Mouse (Mus musculus) left cerebral cortex, postnatal 4 days (tissue): Measurements from ENCODE around the gene Foxn2. TPM values are rescaled to one million over a fixed set of nuclear protein-coding genes. Genes with fewer than 3 reads are reported as not detected.
A peak's percentile ranks its signal among the peaks of the same experiment; 100 is the strongest.
"Not testable (repeated sequence)": the region's sequence is repeated elsewhere in the genome, so short reads cannot be mapped to it uniquely, and the experiment has no call there.

ENCODE experiments used
- DNase-seq: peaks from one replicate; pipeline ENCODE4 v3.0.0-alpha.2; 2022
- intact Hi-C: fragments of 180-260 bp; cut with DNase I; formaldehyde crosslinking; loops from one replicate; pipeline ENCODE4 v1.15.1; 2025
- total RNA-seq, 2 experiments: library from RNA; stranded (reverse); gene quantifications; 2 replicates each; pipeline ENCODE4 v1.2.3; 2021

Gene Foxn2
- total RNA-seq, 2 experiments from 2014 or later: 13.7 to 14.6 TPM

DNA sequence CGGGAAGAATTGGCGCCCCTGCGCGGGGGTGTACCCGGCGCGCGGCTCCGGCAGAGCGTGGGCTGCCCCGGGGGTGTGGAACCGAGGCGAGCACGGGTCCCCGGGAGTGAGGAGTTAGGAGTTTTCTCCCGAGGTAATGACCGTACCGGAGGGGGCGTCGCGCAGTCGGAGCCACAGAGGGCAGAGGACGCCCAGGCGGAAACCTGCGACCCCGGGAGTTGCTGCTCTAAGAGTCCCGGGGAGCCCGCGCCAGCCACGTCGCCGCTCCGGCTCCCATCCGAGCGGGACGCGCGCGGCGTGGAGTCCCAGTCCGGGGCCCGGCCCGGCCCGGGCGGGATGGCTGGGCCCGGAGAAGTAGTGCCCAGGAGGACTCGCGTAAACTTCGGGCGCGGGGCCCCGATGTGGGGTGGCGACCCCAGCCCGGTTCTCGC is 505 bp downstream of the Foxn2 start:
- DNase-seq: peak; percentile 53
- intact Hi-C loops: loop anchor here (5.0 kb wide), 2 partner anchors 71 to 184 kb away; no protein-coding TSS in a partner anchor

DNA sequence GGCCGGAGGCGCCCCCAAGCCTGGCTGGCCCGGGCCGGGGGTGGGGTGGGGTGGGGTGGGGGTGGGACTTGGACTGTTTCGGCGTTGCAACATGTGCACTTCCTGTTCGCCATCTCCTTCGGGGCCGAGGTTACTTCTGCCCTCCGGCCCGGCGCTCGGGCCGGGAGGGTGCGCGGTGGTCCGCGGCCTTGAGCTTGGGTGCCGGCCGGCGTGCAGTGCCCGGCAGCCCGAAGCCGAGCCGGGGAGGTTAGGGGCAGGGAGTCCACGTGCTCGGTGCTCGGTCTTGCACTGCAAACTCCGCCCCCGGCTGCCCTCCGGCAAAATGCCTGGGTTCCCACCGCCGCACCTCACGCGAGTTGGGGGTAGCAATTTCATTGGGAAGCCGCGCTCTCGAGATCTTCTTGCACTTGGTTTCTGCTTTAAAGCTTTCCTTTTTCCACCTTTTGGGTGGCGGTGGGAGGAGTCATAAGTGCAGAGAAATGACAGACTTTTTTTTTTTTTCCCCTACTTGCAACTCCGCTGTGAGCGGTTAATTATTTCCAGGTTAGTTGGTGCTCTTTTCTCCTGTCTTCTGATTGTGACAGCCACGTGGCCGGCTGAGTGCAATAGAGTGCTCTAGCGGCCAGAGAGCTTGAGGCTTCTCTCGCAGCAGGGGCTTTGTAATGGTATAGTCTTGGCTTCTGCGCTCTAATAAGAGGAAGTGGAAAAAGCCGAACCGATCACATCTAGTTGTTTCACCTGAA is 1.1 kb downstream of the Foxn2 start:
- intact Hi-C loops: loop anchor here (5.0 kb wide), 2 partner anchors 71 to 184 kb away; no protein-coding TSS in a partner anchor
- peak; percentile 72 for DNase-seq

GRCm38 (mm10) chr17:88442661-88443060 is 2.1 kb downstream of the Foxn2 start:
- intact Hi-C loops: loop anchor here (5.0 kb wide), 2 partner anchors 70 to 185 kb away; no protein-coding TSS in a partner anchor
- no peak for DNase-seq

DNA sequence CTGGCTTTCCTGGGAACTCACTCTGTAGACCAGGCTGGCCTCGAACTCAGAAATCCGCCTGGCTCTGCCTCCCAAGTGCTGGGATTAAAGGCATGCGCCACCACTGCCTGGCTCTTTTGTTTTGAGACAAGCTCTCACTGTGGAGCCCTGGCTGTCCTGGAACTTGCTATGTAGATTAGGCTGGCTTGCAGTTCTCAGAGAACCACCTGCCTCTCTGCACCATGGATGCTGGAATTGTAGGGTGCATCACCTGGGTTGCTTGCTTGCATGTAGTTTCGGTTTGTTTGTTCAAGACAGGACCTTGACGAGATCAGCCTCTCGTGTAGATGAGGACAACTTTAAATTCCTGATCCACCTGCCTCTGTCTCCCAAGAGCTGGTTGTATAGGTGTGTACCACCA is 2.7 kb downstream of the Foxn2 start:
- intact Hi-C loops: loop anchor here (5.0 kb wide), 2 partner anchors 69 to 186 kb away; no protein-coding TSS in a partner anchor
- DNase-seq: no peak

DNA sequence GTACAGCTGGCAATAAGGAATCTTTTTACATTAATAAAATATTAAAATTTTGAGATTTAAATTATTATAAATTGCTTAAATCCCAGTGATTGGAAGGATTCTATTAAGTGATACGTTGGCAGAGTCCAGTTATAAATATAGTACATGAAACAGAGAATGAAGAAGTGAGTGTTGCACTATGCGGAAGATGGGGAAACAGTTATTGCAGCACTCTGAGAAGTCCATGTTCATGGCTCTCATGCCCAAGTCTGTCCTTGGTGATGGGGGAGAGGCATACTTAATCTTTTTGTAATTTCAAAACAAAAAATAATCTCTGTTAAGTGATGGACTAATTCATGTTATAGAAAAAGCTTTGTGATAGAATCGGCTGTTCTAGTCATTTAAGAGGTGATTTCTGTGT is 17.6 kb downstream of the Foxn2 start:
- DNase-seq: no peak
- intact Hi-C loops: no loop called here

DNA sequence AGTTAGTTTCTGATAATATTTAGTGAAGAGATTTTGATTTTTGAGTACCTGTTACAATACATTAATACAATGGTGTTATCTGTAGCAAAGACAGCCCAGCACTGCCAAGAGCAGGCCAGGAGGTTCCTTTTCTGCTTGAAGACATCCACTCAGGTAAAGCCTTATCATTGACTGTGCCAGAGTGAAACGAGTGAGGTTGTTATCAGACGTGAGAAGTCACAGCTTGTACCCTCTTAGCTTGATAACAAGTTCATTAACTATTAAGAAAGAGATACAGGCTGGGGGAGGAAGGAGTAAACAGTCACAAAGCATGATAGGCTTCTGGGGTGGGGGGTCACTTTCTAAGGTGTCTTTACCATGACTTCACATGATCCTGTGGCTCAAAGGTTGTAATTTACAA is 19.0 kb downstream of the Foxn2 start:
- intact Hi-C loops: no loop called here
- no peak for DNase-seq

GRCm38 (mm10) chr17:88459916-88460901 is 19.7 kb downstream of the Foxn2 start:
- intact Hi-C loops: no loop called here
- DNase-seq: no peak

DNA sequence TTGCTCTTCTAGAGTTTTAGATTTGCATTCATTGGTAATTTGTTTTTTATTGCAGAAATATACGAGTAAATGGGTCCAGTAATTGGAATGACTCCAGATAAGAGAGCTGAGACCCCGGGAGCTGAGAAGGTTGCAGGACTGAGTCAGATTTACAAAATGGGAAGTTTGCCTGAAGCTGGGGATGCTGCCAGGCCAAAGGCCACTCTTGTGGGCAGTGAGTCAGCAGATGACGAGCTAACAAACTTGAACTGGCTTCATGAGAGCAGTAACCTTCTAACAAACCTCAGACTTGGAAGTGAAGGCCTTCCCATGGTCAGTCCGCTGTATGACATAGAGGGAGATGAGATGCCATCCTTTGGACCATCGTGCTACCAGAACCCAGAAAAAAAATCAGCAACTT is 22.1 kb downstream of the Foxn2 start:
- DNase-seq: no peak
- intact Hi-C loops: no loop called here

DNA sequence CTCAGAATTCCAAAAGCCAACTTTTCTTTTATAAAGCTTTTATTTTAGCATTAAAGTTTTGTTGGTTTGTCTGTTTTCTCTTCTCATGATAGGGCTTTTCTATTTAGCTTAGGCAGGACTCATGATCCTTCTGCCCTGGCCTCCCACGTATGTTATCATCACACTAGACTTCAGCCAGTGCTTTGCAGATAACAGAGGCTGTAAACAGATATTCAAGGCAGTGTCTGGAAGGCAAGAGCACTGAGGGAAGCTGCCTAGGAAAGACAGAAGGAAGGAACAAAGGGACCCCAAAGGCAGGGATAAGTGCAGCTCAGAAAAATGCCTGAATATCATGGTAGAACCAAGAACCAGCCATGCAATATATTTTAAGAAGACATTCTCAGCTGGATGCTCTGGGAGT is 26.1 kb downstream of the Foxn2 start:
- intact Hi-C loops: no loop called here
- DNase-seq: no peak

GRCm38 (mm10) chr17:88467696-88468095 is 27.2 kb downstream of the Foxn2 start:
- no peak for DNase-seq
- intact Hi-C loops: no loop called here

GRCm38 (mm10) chr17:88468655-88469398 is 28.3 kb downstream of the Foxn2 start:
- DNase-seq: not testable (repeated sequence)

DNA sequence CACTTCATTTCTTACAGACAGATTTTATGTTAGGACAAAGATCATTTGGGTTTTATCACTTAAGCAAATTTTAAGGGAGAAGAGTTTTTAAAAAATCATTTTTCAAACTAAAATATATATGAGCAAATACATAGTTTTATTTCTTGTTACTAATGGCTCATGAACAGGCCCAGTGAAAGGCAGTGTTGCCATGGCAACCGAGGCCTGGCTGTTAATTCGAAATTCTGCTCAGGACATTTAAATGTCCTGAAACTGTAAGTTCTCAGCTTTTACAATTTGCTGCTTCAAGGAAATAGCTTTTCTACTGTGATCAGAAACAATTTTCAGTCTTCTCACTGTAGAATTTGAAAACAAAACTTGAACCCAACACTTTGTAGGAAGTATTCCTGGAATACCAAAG is 33.3 kb downstream of the Foxn2 start:
- DNase-seq: peak; percentile 40
- intact Hi-C loops: no loop called here

More at GRCm38 (mm10) chr17:88468655-88469398, 28.3 kb downstream of the Foxn2 start:
- intact Hi-C loops: not testable (repeated sequence)

DNA sequence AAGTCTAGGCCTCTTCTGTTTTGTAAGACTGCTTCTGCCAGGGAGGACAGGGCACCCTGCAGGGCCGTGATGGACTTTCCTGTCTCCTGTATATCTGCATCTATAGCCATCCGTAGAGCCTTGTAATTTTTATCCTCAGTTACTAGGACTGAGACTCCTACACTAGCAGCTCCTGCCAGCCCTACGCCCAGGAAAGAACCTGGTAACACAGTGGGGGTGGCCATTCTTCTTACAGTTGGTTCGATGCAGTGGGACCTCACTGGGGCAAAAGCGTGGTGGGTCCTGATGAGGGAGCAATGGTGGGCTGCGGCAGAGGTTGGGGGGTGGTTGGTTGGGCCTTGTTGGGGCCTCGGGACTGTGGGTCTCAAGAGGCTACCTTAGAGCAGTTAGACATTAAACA is 36.7 kb downstream of the Foxn2 start:
- intact Hi-C loops: no loop called here
- DNase-seq: no peak

- intact Hi-C loops: no loop called here
- DNase-seq: no peak
Observed at GRCm38 (mm10) chr17:88477699-88478098, 37.2 kb downstream of the Foxn2 start.

GRCm38 (mm10) chr17:88479040-88479439 is 38.5 kb downstream of the Foxn2 start:
- intact Hi-C loops: no loop called here
- DNase-seq: no peak

DNA sequence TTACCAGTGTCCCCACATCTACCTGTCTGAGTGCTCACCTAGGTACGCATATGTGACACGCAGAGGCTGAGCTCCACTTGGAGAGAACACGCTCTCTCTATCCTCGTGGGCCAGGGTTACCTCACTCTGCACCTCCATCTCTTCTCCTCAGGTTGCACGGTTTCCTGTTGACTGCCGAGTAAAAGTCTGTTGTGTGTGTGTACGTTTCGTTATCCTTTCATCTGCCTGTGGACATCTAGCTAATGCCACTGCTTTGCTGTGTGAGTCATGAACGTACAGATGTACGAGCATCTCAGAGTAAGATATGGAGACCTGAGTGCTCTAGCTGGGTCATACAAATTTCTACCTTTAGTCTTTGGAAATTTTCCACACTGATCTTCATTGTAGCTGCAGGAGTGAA is 39.9 kb downstream of the Foxn2 start:
- intact Hi-C loops: no loop called here
- DNase-seq: no peak

DNA sequence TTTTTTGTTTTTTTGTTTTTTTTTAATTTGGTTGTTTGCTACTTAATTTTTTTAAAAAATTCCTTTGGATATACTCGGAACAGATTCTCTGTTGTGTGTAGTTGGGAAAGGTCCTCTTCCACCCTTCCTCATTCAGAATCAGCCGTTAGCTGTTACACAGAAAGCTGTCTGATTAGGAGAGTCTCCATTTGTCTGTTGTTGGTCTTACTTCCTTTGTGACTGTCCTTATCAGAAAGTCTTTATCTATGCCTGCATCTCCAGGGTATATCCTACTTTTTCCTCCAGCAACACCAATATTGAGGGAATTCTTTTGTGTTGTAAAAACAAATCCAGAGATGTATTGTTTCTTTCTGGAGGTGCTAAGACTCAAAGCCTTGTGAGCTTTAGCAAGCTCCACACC is 40.6 kb downstream of the Foxn2 start:
- intact Hi-C loops: no loop called here

GRCm38 (mm10) chr17:88481587-88481986 is 41.1 kb downstream of the Foxn2 start:
- intact Hi-C loops: no loop called here
- DNase-seq: no peak

More for the DNA sequence above, 40.6 kb downstream of the Foxn2 start:
- no peak for DNase-seq

- DNase-seq: no peak
- intact Hi-C loops: no loop called here
Observed at GRCm38 (mm10) chr17:88484539-88484938, 44.0 kb downstream of the Foxn2 start.

DNA sequence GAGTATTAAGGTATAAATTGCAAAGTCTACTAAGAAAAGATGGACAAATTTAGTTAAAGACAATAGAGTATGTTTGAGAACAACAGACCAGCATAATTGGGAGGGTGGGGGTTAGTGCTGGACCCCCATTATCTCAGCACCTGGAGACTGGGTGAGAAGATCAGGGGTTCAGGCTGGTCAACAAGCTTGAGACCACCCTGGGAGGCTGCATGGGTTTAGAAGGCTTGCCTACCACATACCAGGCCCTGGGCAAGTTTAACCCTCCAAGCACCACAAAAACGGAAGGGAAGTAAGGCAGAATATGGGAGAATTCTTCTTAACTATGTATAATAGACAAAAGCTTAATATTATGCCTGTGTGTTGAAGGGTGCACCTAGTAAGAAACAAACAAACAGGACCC is 44.4 kb downstream of the Foxn2 start:
- intact Hi-C loops: no loop called here
- no peak for DNase-seq

- intact Hi-C loops: no loop called here
- no peak for DNase-seq
Observed at GRCm38 (mm10) chr17:88490546-88490945, 50.0 kb downstream of the Foxn2 start.
